Mouse (Mus musculus): ENCODE data around the gene Capn1.
A peak's percentile ranks its signal among the peaks of the same experiment; 100 is the strongest.
"Not testable (repeated sequence)": the region's sequence is repeated elsewhere in the genome, so short reads cannot be mapped to it uniquely, and the experiment has no call there.

Capn1 gene

DNA sequence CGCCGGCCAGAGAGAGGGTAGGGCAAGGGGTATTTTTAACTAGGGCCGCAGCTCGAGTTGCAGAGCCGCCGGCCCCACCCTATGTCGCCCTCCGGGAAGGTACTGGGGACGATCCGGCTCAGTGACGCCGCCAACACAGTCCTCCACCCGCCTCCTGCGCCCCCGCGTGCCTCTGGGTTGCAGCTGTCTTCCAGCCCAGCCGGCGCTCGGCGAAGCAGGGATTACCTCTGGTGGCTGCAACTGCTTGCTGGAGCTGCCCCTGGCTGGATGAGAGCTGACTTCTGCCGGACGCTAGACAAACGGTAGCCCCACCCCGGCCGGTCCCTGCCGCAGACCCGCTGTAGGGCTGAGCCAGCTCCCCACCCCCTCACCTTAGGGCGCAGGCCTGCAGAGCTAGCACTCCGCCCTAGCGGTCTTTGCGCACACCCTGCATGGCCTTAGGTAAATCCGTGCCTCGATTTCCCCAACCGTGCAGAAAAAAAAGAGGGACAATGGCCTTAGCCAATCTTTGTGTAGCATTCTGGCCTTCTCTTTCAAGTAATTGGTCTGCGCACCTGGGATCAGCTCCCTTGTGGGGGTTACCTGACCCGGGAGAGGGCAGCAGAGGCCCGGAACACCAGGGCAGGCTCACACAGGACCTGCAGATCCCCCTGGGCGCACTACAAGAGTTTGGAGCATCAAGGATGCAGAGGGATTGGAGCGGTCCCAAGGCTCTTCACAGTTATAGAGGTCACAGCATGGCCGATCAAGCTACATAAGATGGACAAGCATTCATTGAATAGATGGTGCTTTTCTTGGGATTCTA, at the start of gene Capn1:
Gene Capn1, minus strand, starts transcription at position 387 of the 805 bp plus-strand sequence.
- DNase-seq (ENCODE audit: low spot score in 2 of 2) = peak; percentile 73 to 79

DNA sequence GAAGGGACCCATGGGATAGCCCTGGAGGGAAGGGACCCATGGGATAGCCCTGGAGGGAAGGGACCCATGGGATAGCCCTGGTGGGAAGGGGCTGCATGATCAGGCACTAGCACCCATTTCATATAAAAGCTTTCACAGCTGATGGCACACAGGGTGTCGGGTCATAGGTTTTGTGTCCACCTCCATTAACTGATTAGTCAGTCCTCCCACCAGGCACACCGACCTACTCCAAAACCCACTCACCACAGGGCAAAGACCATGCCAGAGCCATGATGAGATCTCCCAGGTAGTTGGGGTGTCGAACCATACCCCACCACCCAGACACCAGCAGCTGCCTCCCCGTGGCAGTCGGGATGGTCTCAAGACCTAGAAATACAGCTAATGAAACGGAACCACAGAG, 47.4 kb upstream of the Capn1 start:
- no peak for DNase-seq (ENCODE audit: low spot score in 2 of 2)

DNA sequence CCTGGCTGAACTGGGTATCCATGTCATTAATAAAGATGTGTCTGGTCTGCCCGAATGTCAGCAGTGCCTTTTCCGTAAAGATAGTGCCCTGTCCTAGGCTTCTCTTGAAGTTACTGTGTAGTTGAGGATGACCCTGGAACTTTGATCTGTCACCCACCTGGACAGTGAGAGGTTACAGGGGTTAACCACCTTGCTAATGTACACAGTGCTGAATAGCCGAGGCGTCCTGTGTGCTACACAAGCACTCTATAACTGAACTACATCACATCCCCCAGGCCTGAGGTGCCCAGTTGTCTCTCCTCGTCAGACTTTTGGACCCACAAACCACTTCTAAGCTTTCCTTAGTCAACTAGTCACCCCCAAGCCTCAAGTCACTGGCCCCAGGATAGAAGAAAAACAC, 46.7 kb upstream of the Capn1 start:
- no peak for DNase-seq (ENCODE audit: low spot score in 2 of 2)

DNA sequence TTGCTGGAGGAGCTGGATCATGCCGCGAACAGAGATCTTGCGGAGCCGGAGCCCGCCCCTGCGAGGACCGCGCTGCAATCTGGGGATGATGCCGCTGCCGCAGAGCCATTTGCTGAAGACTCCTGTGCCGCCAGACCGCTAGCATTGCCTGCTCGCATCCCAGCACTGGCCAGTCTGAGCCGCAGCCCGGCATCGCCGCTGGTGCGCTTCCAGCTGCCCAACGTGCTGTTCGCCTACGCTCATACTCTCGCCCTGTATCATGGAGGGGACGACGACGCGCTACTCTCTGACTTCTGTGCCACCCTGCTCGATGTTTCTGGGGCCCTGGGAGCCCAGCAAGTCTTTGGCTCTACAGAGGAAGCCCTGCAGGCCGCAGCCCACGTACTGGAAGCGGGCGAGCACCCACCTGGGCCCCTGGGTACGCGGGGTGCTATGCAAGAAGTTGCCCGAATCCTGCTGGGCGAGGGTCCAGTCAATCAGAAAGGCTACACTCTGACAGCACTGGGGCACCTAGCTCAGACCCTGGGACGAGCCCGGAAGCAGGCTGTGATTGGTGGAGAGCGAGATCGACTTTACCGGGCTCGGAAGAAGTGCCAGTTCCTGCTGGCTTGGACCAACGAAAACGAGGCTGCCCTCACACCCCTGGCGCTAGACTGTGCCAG, 46.1 kb upstream of the Capn1 start:
- no peak for DNase-seq (ENCODE audit: low spot score in 2 of 2)

DNA sequence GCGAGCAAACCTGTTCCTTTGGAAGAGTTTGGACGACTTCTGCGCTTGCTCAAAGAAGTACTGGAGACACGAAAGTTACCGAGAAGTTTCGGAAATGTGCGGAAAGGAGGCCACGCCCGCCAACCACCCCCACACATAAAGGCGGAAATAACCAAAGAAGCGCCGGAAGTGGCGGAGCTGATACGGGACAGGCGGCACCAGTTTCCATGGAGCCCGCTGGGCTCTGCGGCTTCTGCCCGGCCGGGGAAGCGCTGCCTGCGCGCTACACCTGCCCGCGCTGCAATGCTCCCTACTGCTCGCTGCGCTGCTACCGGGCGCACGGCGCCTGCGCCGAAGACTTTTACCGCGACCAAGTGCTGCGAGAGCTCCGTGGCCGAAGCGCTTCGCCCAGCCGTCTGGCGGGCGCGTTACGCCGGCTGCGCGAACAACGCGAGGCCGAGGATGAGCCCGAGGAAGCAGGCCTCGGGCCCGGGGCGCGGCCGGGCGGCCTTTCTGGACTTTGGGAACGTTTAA, 45.4 kb upstream of the Capn1 start, which contains the start of gene Znhit2:
Gene Znhit2, plus strand, starts transcription at position 172 of the 513 bp plus-strand sequence.
- DNase-seq (ENCODE audit: low spot score in 2 of 2) = peak; percentile 91

DNA sequence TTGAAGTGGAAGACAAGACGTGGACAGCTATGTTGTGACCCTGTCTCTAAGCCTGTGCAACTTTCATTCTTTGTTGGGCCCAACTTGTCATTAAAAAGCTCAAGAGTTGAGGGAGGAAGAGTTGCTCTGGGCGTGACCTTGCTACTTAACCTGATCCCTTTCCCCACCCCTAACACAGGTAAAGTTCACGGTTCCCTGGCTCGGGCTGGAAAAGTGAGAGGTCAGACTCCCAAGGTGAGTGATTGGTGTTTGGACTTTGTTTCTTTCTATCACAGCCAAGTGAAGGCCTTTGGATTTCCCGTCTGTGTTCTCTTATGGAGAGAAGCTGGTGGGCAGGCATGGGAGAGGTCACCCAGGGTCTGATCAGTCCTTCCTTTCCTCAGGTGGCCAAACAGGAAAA, 43.3 kb upstream of the Capn1 start:
- DNase-seq (ENCODE audit: low spot score in 2 of 2) = no peak

DNA sequence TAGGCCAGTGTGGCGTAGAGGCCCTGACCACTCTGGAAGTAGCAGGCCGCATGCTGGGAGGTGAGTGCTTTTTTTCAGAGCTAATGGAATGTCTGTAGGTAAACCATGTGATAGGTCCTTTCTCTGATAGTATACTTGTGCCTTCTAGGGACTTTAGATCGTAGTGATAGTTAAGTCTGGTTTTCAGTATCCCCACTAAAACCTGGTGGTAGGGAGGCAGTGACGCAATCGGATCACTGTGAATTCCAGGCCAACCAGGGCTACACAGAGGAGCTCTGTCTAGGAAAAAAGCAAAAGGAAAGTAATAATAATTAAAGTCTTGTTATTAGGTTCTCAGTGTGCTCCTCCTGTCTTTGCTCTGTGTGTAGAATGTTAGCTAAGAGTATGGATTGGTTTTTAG, 42.8 kb upstream of the Capn1 start:
- DNase-seq (ENCODE audit: low spot score in 2 of 2) = no peak

DNA sequence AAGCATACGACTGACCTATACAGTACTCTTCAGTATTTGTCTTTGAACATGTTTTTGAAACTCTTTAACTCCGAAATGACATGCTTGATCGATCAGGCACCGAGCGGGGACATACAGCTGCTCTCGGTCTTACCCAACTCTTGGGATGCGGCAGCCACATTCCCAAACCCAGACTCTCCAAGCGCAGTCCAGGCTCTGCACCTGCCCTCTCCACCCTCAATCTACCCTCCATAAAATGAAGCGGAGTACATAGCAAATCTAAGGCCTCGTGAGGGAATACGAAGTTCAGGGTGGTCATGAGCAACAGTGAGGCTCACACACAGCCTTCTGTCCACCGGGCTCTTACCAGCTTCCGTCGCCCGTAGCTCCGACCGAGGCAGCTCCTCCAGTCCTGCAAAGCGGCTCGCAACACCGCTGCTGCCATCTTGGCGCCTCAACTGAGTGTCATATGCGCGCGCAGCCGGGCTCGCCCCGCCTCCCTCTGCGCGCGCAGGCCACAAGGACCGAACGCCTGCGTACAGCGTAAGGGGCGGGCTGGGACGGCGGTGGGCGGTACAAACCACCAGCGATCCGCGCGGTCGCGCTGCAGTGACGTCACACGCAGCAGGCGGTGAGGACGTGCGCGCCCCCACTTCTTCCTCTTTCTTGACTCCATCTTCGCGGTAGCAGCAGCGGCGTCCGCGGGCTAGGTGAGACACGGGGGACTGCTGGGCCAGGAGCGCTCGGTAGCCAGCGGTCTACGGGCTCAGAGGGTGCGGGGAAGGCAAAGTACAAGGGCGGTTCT, 41.8 kb upstream of the Capn1 start, which contains the start of the genes Mrpl49 and Fau:
Gene Mrpl49, minus strand, starts transcription at position 473 of the 784 bp plus-strand sequence.
Gene Fau, plus strand, starts transcription at position 532 of the 784 bp plus-strand sequence.
- DNase-seq (ENCODE audit: low spot score in 2 of 2) = peak; percentile 98 to 99

DNA sequence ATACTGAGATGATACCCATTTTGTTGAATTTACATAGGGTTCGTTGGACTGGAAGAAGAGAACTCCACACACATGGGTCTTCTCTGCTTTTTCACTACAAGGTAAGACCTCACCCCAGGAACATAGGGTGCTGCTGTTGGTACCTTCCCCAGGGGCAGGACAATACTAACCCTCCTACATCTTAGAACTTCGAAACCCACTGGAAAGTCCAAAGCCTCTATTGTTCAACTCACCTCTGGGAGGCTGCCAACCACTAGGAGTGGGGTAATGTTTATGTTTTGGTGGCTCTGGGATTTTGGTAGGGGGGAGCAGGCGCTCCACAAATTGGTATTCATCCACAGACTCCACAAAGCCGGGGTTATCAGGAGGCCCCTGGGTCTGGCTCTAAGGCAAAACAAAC, 41.0 kb upstream of the Capn1 start:
- no peak for DNase-seq (ENCODE audit: low spot score in 2 of 2)

DNA sequence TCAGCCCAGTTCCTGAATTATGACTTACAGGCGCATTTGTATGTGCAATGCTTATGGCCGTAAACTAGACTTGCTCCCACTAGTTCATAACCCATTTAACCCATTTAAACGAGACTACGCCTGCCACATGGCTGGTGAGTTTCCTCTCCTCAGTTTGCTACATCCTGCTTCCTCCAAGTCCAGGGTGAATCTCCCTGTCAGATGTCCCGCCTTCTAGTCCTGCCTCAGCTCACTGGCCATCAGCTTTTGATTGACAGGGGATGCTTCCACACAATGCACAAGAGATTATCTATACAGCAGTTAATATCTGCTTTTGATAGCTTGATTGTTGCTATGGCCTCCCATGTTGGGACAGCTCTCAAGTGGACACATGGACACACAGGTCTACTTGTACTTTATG, 38.6 kb upstream of the Capn1 start:
- no peak for DNase-seq (ENCODE audit: low spot score in 2 of 2)

DNA sequence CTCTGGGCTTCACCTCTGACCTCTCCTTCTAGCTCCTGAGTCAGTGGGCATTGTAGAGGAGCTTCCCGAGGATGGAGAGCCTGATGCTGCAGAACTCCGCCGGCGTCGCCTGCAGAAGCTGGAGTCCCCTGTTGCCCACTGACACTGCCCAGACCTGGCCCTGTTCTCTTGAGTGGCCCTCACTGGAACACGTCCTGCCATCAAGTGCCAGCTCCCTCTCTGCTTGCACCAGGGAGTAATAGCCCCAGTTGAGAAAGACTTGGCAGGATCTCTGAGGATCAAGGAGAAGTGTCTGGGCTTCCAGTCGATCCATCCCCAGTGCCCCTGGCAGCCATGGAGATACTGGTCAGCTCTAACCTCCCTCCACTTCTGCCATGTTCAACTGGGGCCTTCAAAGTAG, 36.8 kb upstream of the Capn1 start:
- no peak for DNase-seq (ENCODE audit: low spot score in 2 of 2)

DNA sequence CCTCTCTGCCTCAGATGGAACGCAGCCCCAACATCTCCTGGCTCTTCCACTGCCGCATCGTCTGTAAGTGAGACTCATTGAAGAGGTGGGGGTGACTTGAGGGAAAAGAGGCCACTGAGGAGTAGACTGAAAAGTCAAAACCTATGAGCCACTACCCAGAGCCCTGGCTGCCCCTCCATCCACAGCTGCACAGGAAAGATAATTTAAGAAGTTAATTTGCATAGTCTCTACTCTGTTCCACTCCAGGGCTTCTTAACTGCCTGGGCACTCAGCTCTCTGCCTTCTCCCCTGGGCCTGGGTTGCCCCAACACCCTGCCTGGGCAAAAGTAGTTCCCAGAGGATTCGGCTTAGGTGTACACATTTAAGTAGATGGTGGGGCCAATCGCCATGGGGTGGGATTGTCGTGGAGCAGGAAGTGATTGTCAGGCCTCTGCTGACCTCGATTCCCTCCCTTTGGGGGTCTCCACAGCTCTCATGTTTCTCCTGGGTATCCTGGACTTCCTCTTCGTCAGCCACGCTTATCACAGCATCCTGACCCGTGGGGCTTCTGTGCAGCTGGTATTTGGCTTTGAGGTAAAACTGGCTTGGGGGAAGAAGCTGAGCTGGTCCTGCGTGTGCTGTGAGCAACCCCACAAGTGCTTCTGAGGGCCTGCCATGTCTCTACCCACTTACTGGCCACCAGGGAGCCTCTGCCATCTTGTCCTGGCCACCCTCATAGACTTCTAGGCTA, 33.1 kb upstream of the Capn1 start:
- no peak for DNase-seq (ENCODE audit: low spot score in 2 of 2)

DNA sequence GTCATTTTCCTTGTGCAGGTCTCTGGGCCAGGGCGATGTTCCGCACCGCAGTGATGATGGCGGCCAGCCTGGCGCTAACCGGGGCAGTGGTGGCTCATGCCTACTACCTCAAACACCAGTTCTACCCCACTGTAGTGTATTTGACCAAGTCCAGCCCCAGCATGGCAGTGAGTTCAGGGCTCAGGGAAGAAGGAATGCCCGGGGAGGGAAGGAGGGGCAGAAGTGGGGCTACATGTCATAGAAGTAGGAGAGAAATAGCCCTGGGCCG, 32.1 kb upstream of the Capn1 start:
- no peak for DNase-seq (ENCODE audit: low spot score in 2 of 2)

DNA sequence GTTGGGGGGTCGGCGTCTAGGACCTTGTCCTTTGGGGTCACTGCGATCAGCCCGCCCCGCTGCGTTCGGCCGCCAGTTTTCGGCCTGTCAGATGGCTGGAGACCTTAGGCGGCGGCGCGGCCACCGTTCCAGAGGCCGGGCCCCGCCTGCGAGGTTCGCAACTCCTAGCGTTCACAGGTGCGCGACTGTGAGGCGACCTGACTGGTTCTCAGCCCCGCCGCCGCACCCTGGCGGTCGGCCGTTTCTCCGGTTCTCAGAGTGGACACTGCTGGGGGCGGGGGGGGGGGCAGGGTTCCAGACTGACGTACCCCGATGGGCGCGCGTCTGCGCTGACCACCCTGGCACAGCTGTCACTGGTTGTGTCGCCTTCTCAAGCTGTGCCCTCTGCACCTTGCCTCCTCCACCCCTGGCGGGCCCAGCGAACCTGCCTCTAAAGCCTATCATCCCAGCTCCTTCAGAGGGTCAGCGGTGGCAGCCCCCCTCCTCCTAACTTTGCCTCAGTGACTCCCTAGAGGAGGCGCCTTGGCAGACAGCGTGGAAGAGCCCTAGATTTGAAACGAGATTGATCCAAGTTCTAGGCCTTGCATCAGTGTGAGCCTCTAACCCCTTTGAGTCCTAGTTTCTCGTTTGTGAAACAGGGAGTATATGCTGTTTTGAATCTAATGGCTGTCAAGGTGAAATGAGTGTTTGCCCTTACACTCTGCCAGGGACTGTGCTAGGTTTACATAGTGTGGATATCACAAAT, 31.6 kb upstream of the Capn1 start:
- DNase-seq (ENCODE audit: low spot score in 2 of 2) = no peak

DNA sequence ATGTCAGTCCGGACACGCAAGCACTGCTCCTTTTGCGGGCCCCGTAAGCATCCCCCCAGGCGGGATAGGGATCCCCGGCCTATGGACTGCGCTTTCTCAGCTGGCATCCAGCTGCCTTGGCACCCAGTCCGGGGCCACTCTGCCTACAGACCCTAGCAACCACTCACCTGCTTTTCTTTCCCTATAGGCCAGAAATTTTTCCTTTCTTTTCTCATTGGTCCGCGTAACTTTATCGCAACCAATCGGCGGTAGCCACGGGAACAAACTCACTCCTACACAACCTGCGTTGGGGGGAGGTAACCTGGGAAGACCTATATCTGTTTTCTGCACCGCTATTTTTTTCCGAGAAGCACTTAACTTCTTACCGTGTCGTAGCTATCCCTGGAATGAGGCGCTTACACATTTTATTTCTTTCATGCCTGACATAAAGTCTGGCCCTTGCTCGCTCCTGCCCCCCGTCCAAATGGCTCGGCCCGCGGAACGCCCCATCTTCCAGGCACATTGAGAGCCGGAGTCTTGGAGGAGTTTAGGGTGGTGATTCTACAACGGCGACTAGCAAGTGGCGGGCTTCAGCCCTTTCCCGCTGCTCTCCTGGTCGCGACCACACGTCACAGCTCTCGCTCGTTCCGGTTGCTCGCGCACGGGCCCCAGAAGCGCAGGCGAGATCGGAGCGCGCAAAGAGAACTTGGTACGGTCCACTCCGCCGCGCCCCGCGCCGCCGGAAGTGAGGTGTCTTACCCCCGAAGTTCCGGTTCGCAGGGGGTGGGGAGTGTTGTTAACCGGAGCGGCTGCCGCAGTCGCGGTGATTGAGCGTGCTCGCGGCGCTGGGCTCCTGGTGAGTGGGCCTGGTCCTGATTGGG, 30.8 kb upstream of the Capn1 start, which contains the start of gene Syvn1:
Gene Syvn1, plus strand, starts transcription at position 283 of the 860 bp plus-strand sequence.
- peak; percentile 85 to 87 for DNase-seq (ENCODE audit: low spot score in 2 of 2)

DNA sequence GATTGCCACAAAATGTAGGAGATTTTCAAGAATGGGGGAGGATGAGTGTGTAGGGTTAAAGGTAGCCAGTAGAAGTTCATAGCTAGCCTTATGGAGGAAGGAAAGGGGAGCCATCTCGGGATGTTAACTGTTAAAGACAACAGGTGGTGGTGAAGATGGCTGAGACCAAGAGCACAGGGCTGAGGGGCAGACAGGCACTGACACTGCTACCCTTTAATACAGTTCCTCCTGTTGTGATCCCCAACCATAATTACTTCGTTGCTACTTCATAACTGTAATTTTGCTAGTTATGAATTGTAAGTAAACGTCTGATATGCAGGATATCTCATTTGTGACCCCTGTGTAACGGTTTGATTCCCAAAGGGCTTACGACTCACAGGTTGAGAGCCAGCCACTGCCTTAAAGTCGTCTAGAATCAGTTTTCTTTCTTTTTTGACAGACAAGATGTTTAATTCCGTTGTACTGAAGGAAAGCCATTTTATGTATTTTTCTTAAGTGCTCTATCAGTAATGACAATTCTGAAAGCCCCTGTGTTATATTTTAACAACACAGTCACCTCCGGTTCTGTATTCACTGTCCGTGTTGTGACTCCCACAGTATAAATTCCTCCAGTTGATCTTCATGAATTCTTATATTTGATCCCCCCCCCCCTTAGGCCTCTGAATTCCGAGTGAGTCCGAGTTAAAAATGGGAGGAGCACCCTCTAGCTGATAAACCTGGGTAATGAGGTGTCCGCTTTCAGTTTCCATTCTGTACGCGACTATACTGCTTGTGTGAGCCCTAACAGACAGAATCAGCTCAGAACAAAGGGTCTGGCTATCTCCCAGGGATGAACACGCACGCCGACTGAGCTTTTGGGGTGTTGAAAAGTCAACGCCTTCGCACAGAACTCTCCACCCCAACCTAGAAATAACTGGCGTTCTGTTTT, 29.9 kb upstream of the Capn1 start:
- DNase-seq (ENCODE audit: low spot score in 2 of 2) = no peak

DNA sequence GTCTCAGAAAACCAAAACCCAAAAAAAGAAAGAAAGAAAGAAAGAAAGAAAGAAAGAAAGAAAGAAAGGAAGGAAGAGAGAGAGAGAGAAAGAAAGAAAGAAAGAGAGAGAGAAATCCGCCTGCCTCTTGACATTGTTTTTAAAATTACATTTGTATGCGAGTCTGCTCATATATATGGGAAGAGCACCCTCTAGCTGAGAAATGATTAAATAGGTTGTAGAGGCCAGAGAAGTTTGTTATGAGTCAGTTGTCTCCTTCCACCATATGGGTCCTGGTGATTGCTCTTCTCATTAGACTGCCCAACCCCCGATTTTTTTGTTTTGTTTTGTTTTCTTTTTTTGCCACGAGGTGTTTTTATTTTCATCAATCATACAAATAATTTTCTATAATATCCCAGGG, 28.4 kb upstream of the Capn1 start:
- DNase-seq (ENCODE audit: low spot score in 2 of 2) = not testable (repeated sequence)

DNA sequence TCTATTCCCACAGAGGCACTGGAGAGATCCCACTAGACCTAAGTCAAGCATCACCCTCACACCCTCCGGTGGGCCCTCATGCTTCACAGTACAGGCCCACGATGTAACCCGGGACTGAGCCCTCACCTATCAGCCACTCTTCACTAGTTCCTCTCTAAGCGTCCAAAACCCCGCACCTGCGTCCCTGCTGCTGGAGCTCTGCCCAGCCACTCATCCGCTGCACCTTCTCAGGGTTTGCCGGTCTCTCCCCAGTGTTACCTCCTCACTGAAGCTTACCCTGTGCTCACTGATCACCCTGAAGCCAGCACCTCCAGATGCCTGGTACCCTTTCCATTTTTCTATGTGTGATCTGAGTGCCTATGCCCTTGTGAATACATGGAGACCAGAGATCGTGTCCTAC, 26.6 kb upstream of the Capn1 start:
- no peak for DNase-seq (ENCODE audit: low spot score in 2 of 2)

DNA sequence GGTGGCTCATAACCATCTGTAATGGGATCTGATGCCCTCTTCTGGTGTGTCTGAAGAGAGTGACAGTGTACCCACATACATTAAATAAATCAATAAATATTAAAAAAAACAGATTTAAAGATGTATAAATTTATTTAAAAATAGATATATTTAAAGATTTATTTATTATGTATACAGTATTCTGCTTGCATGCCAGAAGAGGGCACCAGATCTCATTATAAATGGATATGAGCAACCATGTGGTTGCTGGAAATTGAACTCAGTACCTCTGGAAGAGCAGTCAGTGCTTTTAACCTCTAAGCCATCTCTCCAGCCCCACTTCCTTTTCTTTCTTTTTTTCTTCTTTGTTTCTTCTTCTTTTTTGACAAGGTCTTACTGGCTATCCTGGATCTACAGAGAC, 24.3 kb upstream of the Capn1 start:
- DNase-seq (ENCODE audit: low spot score in 2 of 2) = no peak
